Mouse (Mus musculus): Measurements from ENCODE around the gene Nacad. TPM values are rescaled to one million over a fixed set of nuclear protein-coding genes. Genes with fewer than 3 reads are reported as not detected.

The Nacad gene
- polyA plus RNA-seq, 1 experiment from 2014 or later: 50.1 TPM

- Histone ChIP-seq H3K27me3 (ENCODE audit: control insufficient read depth, insufficient read depth, low read length) (peaks cover 4% of the 10 kb centered on the region; the same call in 1 of the 2 replicates), H3K4me2 (ENCODE audit: low read depth) (no peak overlapping the region), H3K4me1 (ENCODE audit: control insufficient read depth, insufficient read depth, low read length) (peaks cover 12% of the 10 kb centered on the region; the same call in 1 of the 2 replicates), H3K4me3 (ENCODE audit: low read depth, low read length) (no peak overlapping the region), H3K9ac (ENCODE audit: low read length) (no peak overlapping the region), H3K9me3 (ENCODE audit: control insufficient read depth, low read length) (no peaks in the 10 kb centered on the region), H3K36me3 (ENCODE audit: control insufficient read depth, insufficient read depth, low read length) (peaks cover 11% of the 10 kb centered on the region), H3K27ac (ENCODE audit: low read depth, low read length) (no peak overlapping the region)
- WGBS: 85% methylated on average over 8 of the region's 8 CpGs
- no peak for DNase-seq (ENCODE audit: low spot score)
- ATAC-seq (ENCODE audit: insufficient read depth, low FRiP score, low TSS enrichment): no peak
These were observed 5.4 kb downstream of the Nacad start for GRCm38 (mm10) chr11:6600284-6600944.

- peaks cover 12% of the 10 kb centered on the region for H3K36me3 ChIP-seq (ENCODE audit: control insufficient read depth, insufficient read depth, low read length)
These were observed 6.0 kb downstream of the Nacad start for GRCm38 (mm10) chr11:6599831-6600230.

GRCm38 (mm10) chr11:6599011-6599681 lies 6.7 kb downstream of the Nacad start:
- peak overlapping the region; percentile 20 for H3K9ac ChIP-seq (ENCODE audit: low read length)
- 18% methylated on average over 27 of the region's 27 CpGs for WGBS
- H3K9me3 ChIP-seq (ENCODE audit: control insufficient read depth, low read length): no peaks in the 10 kb centered on the region
- H3K4me3 ChIP-seq (ENCODE audit: low read depth, low read length): no peak overlapping the region
- ATAC-seq (ENCODE audit: insufficient read depth, low FRiP score, low TSS enrichment): peak; percentile 73
- peak; percentile 71 for DNase-seq (ENCODE audit: low spot score)
- H3K4me2 ChIP-seq (ENCODE audit: low read depth): peak overlapping the region; percentile 32
- H3K27ac ChIP-seq (ENCODE audit: low read depth, low read length): peak overlapping the region; percentile 47
- H3K4me1 ChIP-seq (ENCODE audit: control insufficient read depth, insufficient read depth, low read length): peaks cover 12% of the 10 kb centered on the region; the same call in 1 of the 2 replicates
- H3K27me3 ChIP-seq (ENCODE audit: control insufficient read depth, insufficient read depth, low read length): no peaks in the 10 kb centered on the region
- H3K36me3 ChIP-seq (ENCODE audit: control insufficient read depth, insufficient read depth, low read length): peaks cover 15% of the 10 kb centered on the region

More at GRCm38 (mm10) chr11:6599831-6600230, 6.0 kb downstream of the Nacad start:
- no peak overlapping the region for H3K4me3 ChIP-seq (ENCODE audit: low read depth, low read length)
- ATAC-seq (ENCODE audit: insufficient read depth, low FRiP score, low TSS enrichment) (0 out of 2 replicates have a peak, but pooled peaks have one; percentile 1), DNase-seq (ENCODE audit: low spot score) (no peak)
- no peak overlapping the region for H3K4me2 ChIP-seq (ENCODE audit: low read depth)
- H3K4me1 ChIP-seq (ENCODE audit: control insufficient read depth, insufficient read depth, low read length): peaks cover 12% of the 10 kb centered on the region; the same call in 1 of the 2 replicates
- 91% methylated on average over 6 of the region's 6 CpGs for WGBS
- no peaks in the 10 kb centered on the region for H3K9me3 ChIP-seq (ENCODE audit: control insufficient read depth, low read length)
- peak overlapping the region; percentile 47 for H3K27ac ChIP-seq (ENCODE audit: low read depth, low read length)
- H3K27me3 ChIP-seq (ENCODE audit: control insufficient read depth, insufficient read depth, low read length): no peaks in the 10 kb centered on the region
- H3K9ac ChIP-seq (ENCODE audit: low read length): peak overlapping the region; percentile 20; the same call in 1 of the 2 replicates

GRCm38 (mm10) chr11:6598191-6598889 lies 7.5 kb downstream of the Nacad start:
- DNase-seq (ENCODE audit: low spot score) (no peak), ATAC-seq (ENCODE audit: insufficient read depth, low FRiP score, low TSS enrichment) (0 out of 2 replicates have a peak, but pooled peaks have one; percentile 3)
- H3K9ac ChIP-seq (ENCODE audit: low read length): peak overlapping the region; percentile 20
- H3K9me3 ChIP-seq (ENCODE audit: control insufficient read depth, low read length): no peaks in the 10 kb centered on the region
- peaks cover 12% of the 10 kb centered on the region; the same call in 1 of the 2 replicates for H3K4me1 ChIP-seq (ENCODE audit: control insufficient read depth, insufficient read depth, low read length)
- peak overlapping the region; percentile 47 for H3K27ac ChIP-seq (ENCODE audit: low read depth, low read length)
- H3K36me3 ChIP-seq (ENCODE audit: control insufficient read depth, insufficient read depth, low read length): peaks cover 20% of the 10 kb centered on the region
- WGBS: 56% methylated on average over 19 of the region's 19 CpGs
- no peaks in the 10 kb centered on the region for H3K27me3 ChIP-seq (ENCODE audit: control insufficient read depth, insufficient read depth, low read length)
- peak overlapping the region; percentile 32 for H3K4me2 ChIP-seq (ENCODE audit: low read depth)
- H3K4me3 ChIP-seq (ENCODE audit: low read depth, low read length): no peak overlapping the region

- no peak for ATAC-seq (ENCODE audit: insufficient read depth, low FRiP score, low TSS enrichment)
- H3K27ac ChIP-seq (ENCODE audit: low read depth, low read length): no peak overlapping the region
- H3K9ac ChIP-seq (ENCODE audit: low read length): no peak overlapping the region
- no peak for DNase-seq (ENCODE audit: low spot score)
- H3K27me3 ChIP-seq (ENCODE audit: control insufficient read depth, insufficient read depth, low read length): no peaks in the 10 kb centered on the region
- WGBS: 72% methylated on average over 7 of the region's 7 CpGs
- no peak overlapping the region for H3K4me3 ChIP-seq (ENCODE audit: low read depth, low read length)
- no peaks in the 10 kb centered on the region for H3K9me3 ChIP-seq (ENCODE audit: control insufficient read depth, low read length)
- H3K36me3 ChIP-seq (ENCODE audit: control insufficient read depth, insufficient read depth, low read length): peaks cover 20% of the 10 kb centered on the region
- peaks cover 12% of the 10 kb centered on the region; the same call in 1 of the 2 replicates for H3K4me1 ChIP-seq (ENCODE audit: control insufficient read depth, insufficient read depth, low read length)
- H3K4me2 ChIP-seq (ENCODE audit: low read depth): no peak overlapping the region
These were observed 8.3 kb downstream of the Nacad start for GRCm38 (mm10) chr11:6597523-6597922.

GRCm38 (mm10) chr11:6596616-6597015 lies 9.2 kb downstream of the Nacad start:
- Histone ChIP-seq H3K27ac (ENCODE audit: low read depth, low read length) (no peak overlapping the region), H3K36me3 (ENCODE audit: control insufficient read depth, insufficient read depth, low read length) (peaks cover 20% of the 10 kb centered on the region), H3K27me3 (ENCODE audit: control insufficient read depth, insufficient read depth, low read length) (no peaks in the 10 kb centered on the region), H3K4me2 (ENCODE audit: low read depth) (no peak overlapping the region), H3K4me1 (ENCODE audit: control insufficient read depth, insufficient read depth, low read length) (peaks cover 12% of the 10 kb centered on the region; the same call in 1 of the 2 replicates), H3K9me3 (ENCODE audit: control insufficient read depth, low read length) (no peaks in the 10 kb centered on the region), H3K9ac (ENCODE audit: low read length) (no peak overlapping the region), H3K4me3 (ENCODE audit: low read depth, low read length) (no peak overlapping the region)
- WGBS: 85% methylated on average over 3 of the region's 3 CpGs
- no peak for ATAC-seq (ENCODE audit: insufficient read depth, low FRiP score, low TSS enrichment)
- no peak for DNase-seq (ENCODE audit: low spot score)

- Histone ChIP-seq H3K36me3 (ENCODE audit: control insufficient read depth, insufficient read depth, low read length) (peaks cover 21% of the 10 kb centered on the region), H3K4me3 (ENCODE audit: low read depth, low read length) (no peak overlapping the region), H3K9ac (ENCODE audit: low read length) (no peak overlapping the region), H3K4me1 (ENCODE audit: control insufficient read depth, insufficient read depth, low read length) (peaks cover 12% of the 10 kb centered on the region; the same call in 1 of the 2 replicates), H3K9me3 (ENCODE audit: control insufficient read depth, low read length) (no peaks in the 10 kb centered on the region), H3K27me3 (ENCODE audit: control insufficient read depth, insufficient read depth, low read length) (no peaks in the 10 kb centered on the region), H3K4me2 (ENCODE audit: low read depth) (no peak overlapping the region), H3K27ac (ENCODE audit: low read depth, low read length) (0 out of 2 replicates have a peak overlapping the region, but pooled peaks have one; percentile 14)
- no peak for ATAC-seq (ENCODE audit: insufficient read depth, low FRiP score, low TSS enrichment)
- no peak for DNase-seq (ENCODE audit: low spot score)
- WGBS: 95% methylated on average over 6 of the region's 6 CpGs
These were observed 9.6 kb downstream of the Nacad start for GRCm38 (mm10) chr11:6596205-6596604.

GRCm38 (mm10) chr11:6595339-6595738 lies 10.5 kb downstream of the Nacad start:
- Histone ChIP-seq H3K4me3 (ENCODE audit: low read depth, low read length) (no peak overlapping the region), H3K9me3 (ENCODE audit: control insufficient read depth, low read length) (no peaks in the 10 kb centered on the region), H3K4me2 (ENCODE audit: low read depth) (no peak overlapping the region), H3K27me3 (ENCODE audit: control insufficient read depth, insufficient read depth, low read length) (no peaks in the 10 kb centered on the region), H3K4me1 (ENCODE audit: control insufficient read depth, insufficient read depth, low read length) (peaks cover 12% of the 10 kb centered on the region; the same call in 1 of the 2 replicates), H3K27ac (ENCODE audit: low read depth, low read length) (no peak overlapping the region), H3K9ac (ENCODE audit: low read length) (no peak overlapping the region), H3K36me3 (ENCODE audit: control insufficient read depth, insufficient read depth, low read length) (peaks cover 25% of the 10 kb centered on the region)
- DNase-seq (ENCODE audit: low spot score) (no peak), ATAC-seq (ENCODE audit: insufficient read depth, low FRiP score, low TSS enrichment) (no peak)
- WGBS: 92% methylated on average over 5 of the region's 5 CpGs

All from neural tube, embryonic 11.5 days (tissue).